Mouse (Mus musculus): ENCODE measurements around the gene Mcrip2. TPM values are rescaled to one million over a fixed set of nuclear protein-coding genes. Genes with fewer than 3 reads are reported as not detected.

Gene Mcrip2
- polyA plus RNA-seq, 1 experiment, result 10.3 TPM

GRCm38 (mm10) chr17:25882306-25882705, 13.7 kb upstream of the Mcrip2 start:
- TF ChIP-seq POLR2A (IDR thresholded peaks at IDR 0.05; ENCODE audit: borderline replicate concordance, low read depth, low read length), result no peak
- TF ChIP-seq CTCF (IDR thresholded peaks at IDR 0.05; ENCODE audit: low read depth, low read length), result no peak

GRCm38 (mm10) chr17:25881691-25882090, 13.1 kb upstream of the Mcrip2 start:
- Histone ChIP-seq H3K4me3 (ENCODE audit: insufficient read depth, low read length) (no peak overlapping the region), H3K4me1 (ENCODE audit: control insufficient read depth, insufficient read depth, low read length) (0 out of 2 replicates have a peak, but pooled peaks cover 3% of the 10 kb centered on the region), H3K27ac (ENCODE audit: insufficient read depth, low read depth, low read length) (no peak overlapping the region)
- no peak for TF ChIP-seq CTCF (IDR thresholded peaks at IDR 0.05; ENCODE audit: low read depth, low read length)
- no peak for TF ChIP-seq POLR2A (IDR thresholded peaks at IDR 0.05; ENCODE audit: borderline replicate concordance, low read depth, low read length)

More at GRCm38 (mm10) chr17:25882306-25882705, 13.7 kb upstream of the Mcrip2 start:
- Histone ChIP-seq H3K4me1 (ENCODE audit: control insufficient read depth, insufficient read depth, low read length) (no peaks in the 10 kb centered on the region), H3K4me3 (ENCODE audit: insufficient read depth, low read length) (no peak overlapping the region), H3K27ac (ENCODE audit: insufficient read depth, low read depth, low read length) (no peak overlapping the region)

- H3K27ac ChIP-seq (ENCODE audit: insufficient read depth, low read depth, low read length), result no peak overlapping the region
Observed at GRCm38 (mm10) chr17:25880913-25881641, 12.5 kb upstream of the Mcrip2 start.

GRCm38 (mm10) chr17:25880196-25880910, 11.8 kb upstream of the Mcrip2 start, which contains the start of gene Wfikkn1:
TSS of gene Wfikkn1 (minus strand) at chr17:25880858.
- no peak within 1 kb of the TSS for H3K4me3 ChIP-seq (ENCODE audit: insufficient read depth, low read length)
- no peak for TF ChIP-seq CTCF (IDR thresholded peaks at IDR 0.05; ENCODE audit: low read depth, low read length)
- no peak for TF ChIP-seq POLR2A (IDR thresholded peaks at IDR 0.05; ENCODE audit: borderline replicate concordance, low read depth, low read length)
- H3K4me1 ChIP-seq (ENCODE audit: control insufficient read depth, insufficient read depth, low read length), result peaks cover 10% of the 10 kb centered on the region
- H3K27ac ChIP-seq (ENCODE audit: insufficient read depth, low read depth, low read length), result no peak within 1 kb of the TSS

More at GRCm38 (mm10) chr17:25880913-25881641, 12.5 kb upstream of the Mcrip2 start:
- TF ChIP-seq POLR2A (IDR thresholded peaks at IDR 0.05; ENCODE audit: borderline replicate concordance, low read depth, low read length), result no peak
- Histone ChIP-seq H3K4me1 (ENCODE audit: control insufficient read depth, insufficient read depth, low read length) (peaks cover 7% of the 10 kb centered on the region), H3K4me3 (ENCODE audit: insufficient read depth, low read length) (no peak overlapping the region)

GRCm38 (mm10) chr17:25879750-25880149, 11.2 kb upstream of the Mcrip2 start:
- Histone ChIP-seq H3K27ac (ENCODE audit: insufficient read depth, low read depth, low read length) (no peak overlapping the region), H3K4me1 (ENCODE audit: control insufficient read depth, insufficient read depth, low read length) (peaks cover 10% of the 10 kb centered on the region), H3K4me3 (ENCODE audit: insufficient read depth, low read length) (no peak overlapping the region)
- TF ChIP-seq CTCF (IDR thresholded peaks at IDR 0.05; ENCODE audit: low read depth, low read length) (no peak), POLR2A (IDR thresholded peaks at IDR 0.05; ENCODE audit: borderline replicate concordance, low read depth, low read length) (no peak)

- TF ChIP-seq POLR2A (IDR thresholded peaks at IDR 0.05; ENCODE audit: borderline replicate concordance, low read depth, low read length) (no peak), CTCF (IDR thresholded peaks at IDR 0.05; ENCODE audit: low read depth, low read length) (peak; percentile 58)
- H3K4me3 ChIP-seq (ENCODE audit: insufficient read depth, low read length), result no peak overlapping the region
- H3K27ac ChIP-seq (ENCODE audit: insufficient read depth, low read depth, low read length), result no peak overlapping the region
- H3K4me1 ChIP-seq (ENCODE audit: control insufficient read depth, insufficient read depth, low read length), result peaks cover 10% of the 10 kb centered on the region
Observed at GRCm38 (mm10) chr17:25879261-25879660, 10.7 kb upstream of the Mcrip2 start.

GRCm38 (mm10) chr17:25878611-25879180, 10.1 kb upstream of the Mcrip2 start:
- TF ChIP-seq POLR2A (IDR thresholded peaks at IDR 0.05; ENCODE audit: borderline replicate concordance, low read depth, low read length), result no peak
- no peak for TF ChIP-seq CTCF (IDR thresholded peaks at IDR 0.05; ENCODE audit: low read depth, low read length)
- no peak overlapping the region for H3K27ac ChIP-seq (ENCODE audit: insufficient read depth, low read depth, low read length)
- H3K4me1 ChIP-seq (ENCODE audit: control insufficient read depth, insufficient read depth, low read length), result peaks cover 14% of the 10 kb centered on the region
- no peak overlapping the region for H3K4me3 ChIP-seq (ENCODE audit: insufficient read depth, low read length)

- no peak overlapping the region for H3K27ac ChIP-seq (ENCODE audit: insufficient read depth, low read depth, low read length)
- H3K4me1 ChIP-seq (ENCODE audit: control insufficient read depth, insufficient read depth, low read length), result peaks cover 14% of the 10 kb centered on the region
- TF ChIP-seq POLR2A (IDR thresholded peaks at IDR 0.05; ENCODE audit: borderline replicate concordance, low read depth, low read length) (no peak), CTCF (IDR thresholded peaks at IDR 0.05; ENCODE audit: low read depth, low read length) (no peak)
- H3K4me3 ChIP-seq (ENCODE audit: insufficient read depth, low read length), result no peak overlapping the region
Observed at GRCm38 (mm10) chr17:25877741-25878610, 9.4 kb upstream of the Mcrip2 start.

- Histone ChIP-seq H3K4me3 (ENCODE audit: insufficient read depth, low read length) (no peak overlapping the region), H3K27ac (ENCODE audit: insufficient read depth, low read depth, low read length) (no peak overlapping the region), H3K4me1 (ENCODE audit: control insufficient read depth, insufficient read depth, low read length) (peaks cover 14% of the 10 kb centered on the region)
- no peak for TF ChIP-seq CTCF (IDR thresholded peaks at IDR 0.05; ENCODE audit: low read depth, low read length)
- no peak for TF ChIP-seq POLR2A (IDR thresholded peaks at IDR 0.05; ENCODE audit: borderline replicate concordance, low read depth, low read length)
Observed at GRCm38 (mm10) chr17:25877025-25877424, 8.5 kb upstream of the Mcrip2 start.
